Mouse (Mus musculus) retina, adult 2 months (tissue): ENCODE results near the gene Rnaseh2a.

Source experiments
- DNase-seq: peaks from one replicate; pipeline ENCODE4 v3.0.0-alpha.2; 2012; ENCODE audit warnings: low read depth, low spot score

Gene Rnaseh2a

GRCm38 (mm10) chr8:84967532-84968304 lies 1.8 kb downstream of the Rnaseh2a start:
- DNase-seq: no peak

- DNase-seq: no peak
Measured at GRCm38 (mm10) chr8:84966603-84967002, 3.0 kb downstream of the Rnaseh2a start.

GRCm38 (mm10) chr8:84965731-84966291 lies 3.8 kb downstream of the Rnaseh2a start:
- DNase-seq: no peak

DNA sequence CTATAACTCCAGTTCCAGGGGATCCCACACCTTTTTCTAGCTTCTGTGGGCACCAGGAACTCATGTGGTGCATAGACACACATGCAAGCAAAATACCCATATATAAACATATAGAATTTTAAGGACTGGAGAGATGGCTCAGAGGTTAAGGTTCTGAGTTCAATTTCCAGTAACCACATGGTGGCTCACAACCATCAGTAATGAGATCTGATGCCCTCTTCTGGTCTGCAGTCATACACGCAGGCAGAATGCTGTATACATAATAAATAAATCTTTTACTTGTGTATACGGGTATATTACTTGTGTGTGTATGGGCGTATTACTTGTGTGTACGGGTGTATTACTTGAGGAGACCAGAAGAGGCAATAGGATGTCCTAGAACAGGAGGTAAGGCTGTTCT lies 5.6 kb downstream of the Rnaseh2a start:
- DNase-seq: no peak

GRCm38 (mm10) chr8:84959811-84960210 lies 9.8 kb downstream of the Rnaseh2a start:
- no peak for DNase-seq

- no peak for DNase-seq
Measured at GRCm38 (mm10) chr8:84956768-84957167, 12.8 kb downstream of the Rnaseh2a start.

- DNase-seq: no peak
Measured at GRCm38 (mm10) chr8:84952612-84953255, 16.8 kb downstream of the Rnaseh2a start.

- no peak for DNase-seq
Measured at GRCm38 (mm10) chr8:84949753-84950152, 19.8 kb downstream of the Rnaseh2a start.

- no peak for DNase-seq
Measured at GRCm38 (mm10) chr8:84947241-84947545, 22.4 kb downstream of the Rnaseh2a start.

DNA sequence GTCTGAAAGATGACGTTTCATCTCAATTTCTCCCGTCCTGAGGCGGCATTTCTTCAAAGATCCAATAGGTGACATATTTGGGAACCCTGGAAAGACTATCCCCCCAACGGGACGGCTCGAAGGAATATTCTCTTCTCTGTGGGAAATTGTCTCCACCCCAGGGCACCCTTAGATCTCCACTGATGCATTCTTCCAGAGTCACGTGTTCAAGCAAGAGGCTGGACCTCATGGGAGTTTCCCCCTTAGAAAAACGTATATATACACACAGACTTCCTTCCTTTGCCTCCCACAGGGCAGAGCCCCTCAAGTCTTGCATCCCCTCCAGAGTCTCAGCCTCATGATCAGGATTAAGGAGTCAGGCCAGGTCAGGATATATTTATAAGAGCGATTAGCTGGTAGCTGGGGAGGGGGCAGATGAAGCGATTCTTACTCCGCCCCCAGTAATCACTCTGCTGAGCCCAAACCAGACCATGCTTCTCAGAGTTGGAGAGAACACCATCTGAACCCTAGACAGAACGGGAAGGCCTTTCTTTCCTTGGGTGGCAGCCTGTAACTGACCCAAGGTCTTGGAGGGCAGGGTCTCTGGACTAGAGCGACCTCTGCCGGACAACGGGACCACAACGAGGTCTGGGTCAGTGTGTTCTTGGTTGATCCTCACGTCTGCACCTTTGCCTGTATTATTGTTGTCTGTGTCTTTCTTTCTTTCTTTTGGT lies 22.9 kb downstream of the Rnaseh2a start, which contains the start of gene Rtbdn:
Rtbdn (plus strand) TSS at position 464 of the 713 bp plus-strand sequence.
- peak; percentile 79 for DNase-seq

GRCm38 (mm10) chr8:84945633-84946527 lies 23.7 kb downstream of the Rnaseh2a start:
- DNase-seq: no peak

GRCm38 (mm10) chr8:84945235-84945632 lies 24.3 kb downstream of the Rnaseh2a start:
- no peak for DNase-seq

GRCm38 (mm10) chr8:84944478-84945160 lies 24.9 kb downstream of the Rnaseh2a start:
- DNase-seq: peak; percentile 84

DNA sequence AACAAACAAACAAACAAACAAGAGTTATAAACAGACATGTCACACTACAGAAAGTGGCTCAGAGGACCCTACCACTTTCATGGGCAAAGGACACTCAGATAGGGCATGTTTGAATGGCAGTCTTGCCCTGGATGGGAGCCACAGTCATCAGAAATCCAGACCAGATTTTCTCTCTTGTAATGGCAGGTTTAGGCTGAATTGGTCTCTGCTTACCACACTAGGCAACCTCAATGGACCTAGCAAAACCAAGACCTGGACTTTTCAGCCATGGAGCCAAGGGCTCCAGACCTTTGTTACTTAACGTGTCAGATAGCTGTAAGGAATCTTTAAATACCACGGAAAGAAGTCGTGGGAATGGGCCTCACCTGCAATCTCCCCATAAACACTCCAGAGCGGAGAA lies 25.9 kb downstream of the Rnaseh2a start:
- DNase-seq: no peak

DNA sequence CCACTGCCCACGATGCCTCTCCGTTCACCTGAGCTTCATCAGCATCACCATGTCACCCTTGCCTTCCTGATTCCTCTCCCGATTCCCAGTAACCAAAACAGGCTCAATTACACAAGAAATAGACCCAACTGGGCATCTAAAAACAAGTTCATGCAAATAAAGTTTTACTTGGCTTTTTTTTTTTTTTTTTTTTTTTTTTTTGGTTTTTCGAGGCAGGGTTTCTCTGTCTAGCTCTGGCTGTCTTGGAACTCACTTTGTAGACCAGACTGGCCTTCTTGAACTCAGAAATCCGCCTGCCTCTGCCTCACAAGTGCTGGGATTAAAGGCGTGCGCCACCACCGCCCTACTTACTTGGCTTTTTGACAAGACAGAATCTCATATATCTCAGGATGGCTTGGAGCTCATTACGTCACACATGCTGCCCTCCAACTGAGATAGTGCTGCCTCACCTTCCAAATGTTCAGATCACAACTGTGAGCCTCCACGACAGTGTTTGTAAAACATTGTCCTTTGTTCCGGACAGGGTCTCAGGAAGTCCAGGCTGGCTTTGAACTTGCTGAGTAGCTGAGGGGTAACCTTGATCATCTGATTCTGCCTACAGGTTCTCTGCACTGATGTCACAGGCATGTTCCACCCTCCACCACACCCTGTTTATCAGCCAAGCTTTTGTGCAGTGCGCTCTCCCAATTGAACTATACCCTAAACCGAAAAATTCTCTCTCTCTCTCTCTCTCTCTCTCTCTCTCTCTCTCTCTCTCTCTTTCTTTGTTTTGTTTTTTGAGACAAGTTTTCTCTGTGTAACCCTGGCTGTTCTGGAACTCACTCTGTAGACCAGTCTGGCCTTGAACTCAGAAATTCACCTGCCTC lies 31.7 kb downstream of the Rnaseh2a start:
- DNase-seq: no peak

GRCm38 (mm10) chr8:84936962-84937546 lies 32.5 kb downstream of the Rnaseh2a start, which contains the start of gene Mast1:
Mast1 (minus strand) TSS chr8:84937359.
- peak; percentile 58 for DNase-seq

DNA sequence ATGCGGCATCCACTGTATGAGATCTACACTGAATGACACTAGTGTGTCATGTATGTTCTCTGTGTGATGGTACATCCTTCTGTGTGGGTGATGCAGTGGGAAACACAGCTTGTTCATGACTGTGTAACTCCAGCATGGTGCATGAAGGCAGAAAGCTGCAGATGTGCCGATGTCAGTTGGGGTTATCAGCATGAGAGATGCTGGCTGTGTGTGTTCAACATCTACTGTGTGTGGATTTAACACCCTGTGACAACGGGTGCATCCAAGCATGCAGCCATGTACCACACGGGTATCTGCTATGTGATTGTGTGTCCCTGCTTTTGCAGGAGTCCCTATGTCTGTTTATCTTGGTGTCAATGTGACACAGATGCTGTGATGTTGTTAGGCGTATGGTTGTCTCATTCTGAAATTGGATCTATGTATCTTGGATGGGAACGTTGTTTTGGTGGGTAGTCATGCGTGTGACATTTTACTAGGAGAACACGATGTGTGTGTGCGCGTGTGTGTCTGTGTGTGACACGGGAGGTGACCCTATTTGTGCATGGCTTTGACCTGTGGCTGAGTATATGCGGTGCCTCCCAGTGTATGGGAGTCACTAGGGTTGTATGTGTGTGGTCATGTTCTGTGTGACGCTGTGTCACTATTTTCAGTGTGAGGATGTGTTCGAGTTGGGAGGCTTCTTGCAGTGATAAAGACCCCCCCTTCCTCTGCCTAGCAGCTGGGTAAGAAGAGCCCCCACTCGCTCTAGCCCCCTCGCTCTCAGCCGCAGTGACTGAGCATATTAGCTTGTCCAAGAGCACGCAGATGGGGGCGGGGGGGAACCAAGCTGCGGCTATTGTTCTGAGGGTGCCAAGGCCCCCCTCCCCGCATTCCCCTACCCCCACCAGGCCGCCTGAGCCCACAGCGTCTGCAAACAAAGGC lies 33.3 kb downstream of the Rnaseh2a start:
- no peak for DNase-seq

DNA sequence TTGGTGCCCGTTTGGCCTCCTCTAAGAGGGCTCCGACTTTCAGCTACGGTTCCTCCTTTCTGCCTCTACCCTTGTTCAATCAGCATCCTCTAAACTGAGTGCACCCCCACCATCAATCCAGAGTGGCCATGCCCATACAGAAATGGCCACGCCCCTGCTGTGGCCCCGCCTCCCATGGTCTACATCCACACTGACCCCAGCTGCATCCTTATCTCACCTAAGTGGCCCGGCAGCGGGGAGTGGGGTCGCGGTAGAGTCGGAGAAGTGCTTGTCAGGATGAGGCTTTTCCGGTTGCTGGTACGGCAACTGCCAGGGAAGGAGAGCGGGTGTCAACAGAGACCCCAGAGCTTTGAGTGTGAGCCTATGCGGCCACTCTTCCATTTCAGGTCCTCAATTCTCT lies 34.1 kb downstream of the Rnaseh2a start:
- DNase-seq: no peak
